Mouse (Mus musculus) hindbrain, embryonic 11.5 days (tissue): Measurements from ENCODE around the gene Prox2. TPM values are rescaled to one million over a fixed set of nuclear protein-coding genes. Genes with fewer than 3 reads are reported as not detected.

Source experiments
- ATAC-seq: fragments of 200-750 bp; cut with Nextera tagmentation; 2 replicates; pipeline ENCODE4 v1.8.0; 2017; ENCODE audit warnings: mild to moderate bottlenecking, moderate TSS enrichment, moderate library complexity; ENCODE audit not compliant: low FRiP score
- DNase-seq: peaks from one replicate; pipeline ENCODE4 v3.0.0-alpha.2; 2015; ENCODE audit warnings: low spot score
- H3K27ac ChIP-seq: fragments of 300-500 bp; sonication (generic); 2 replicates; pipeline ENCODE4 v1.5.1; 2014; ENCODE audit warnings: mild to moderate bottlenecking, low read depth, low read length
- H3K27me3 ChIP-seq: fragments of 300-500 bp; sonication (generic); 2 replicates; pipeline ENCODE4 v1.6.1; 2014; ENCODE audit warnings: mild to moderate bottlenecking, low read length, moderate library complexity, mixed read lengths; ENCODE audit not compliant: control insufficient read depth, insufficient read depth
- H3K36me3 ChIP-seq: fragments of 300-500 bp; sonication (generic); 2 replicates; pipeline ENCODE4 v1.6.1; 2014; ENCODE audit warnings: mild to moderate bottlenecking, low read length, moderate library complexity, mixed read lengths; ENCODE audit not compliant: control insufficient read depth, insufficient read depth
- H3K4me1 ChIP-seq: fragments of 300-500 bp; sonication (generic); replicated peaks from 2 replicates; pipeline ENCODE4 v1.6.1; 2014; ENCODE audit warnings: low read length, mixed read lengths; ENCODE audit not compliant: control insufficient read depth, insufficient read depth
- H3K4me2 ChIP-seq: fragments of 300-500 bp; sonication (generic); replicated peaks from 2 replicates; pipeline ENCODE4 v1.6.1; 2014; ENCODE audit warnings: mild to moderate bottlenecking, low read depth, low read length
- H3K4me3 ChIP-seq: fragments of 300-500 bp; sonication (generic); 2 replicates; pipeline ENCODE4 v1.5.1; 2014; ENCODE audit warnings: low read depth, low read length
- H3K9ac ChIP-seq: fragments of 300-500 bp; sonication (generic); 2 replicates; pipeline ENCODE4 v1.6.1; 2014; ENCODE audit warnings: low read depth, low read length
- H3K9me3 ChIP-seq: fragments of 300-500 bp; sonication (generic); 2 replicates; pipeline ENCODE4 v1.6.1; 2016; ENCODE audit warnings: low read length; ENCODE audit not compliant: control insufficient read depth
- WGBS: fragments of 180-500 bp; shearing (Covaris S2); extraction: QIAGEN DNeasy Blood & Tissue Kit; methylation state at CpG from one replicate; pipeline ENCODE4 v1.1.7; 2014; 5-methylcytosine and 5-hydroxymethylcytosine counted together
- polyA plus RNA-seq: library from polyadenylated mRNA; unstranded; fragments of >200 nt; fragmentation: Nextera tagmentation; extraction: Ambion mirVana; gene quantifications from 2 replicates; pipeline ENCODE4 v1.2.1, GENCODE M21; 2014

The Prox2 gene
- polyA plus RNA-seq, 1 experiment from 2014 or later = 4.1 TPM

GRCm38 (mm10) chr12:85121806-85122459 is 11.4 kb upstream of the Prox2 start:
- Histone ChIP-seq H3K4me1 (no peaks in the 10 kb centered on the region), H3K4me3 (no peak overlapping the region), H3K27ac (no peak overlapping the region), H3K27me3 (no peaks in the 10 kb centered on the region), H3K9me3 (no peaks in the 10 kb centered on the region), H3K36me3 (peaks cover 11% of the 10 kb centered on the region), H3K4me2 (no peak overlapping the region), H3K9ac (no peak overlapping the region)
- WGBS = 92% methylated on average over 9 of the region's 9 CpGs
- ATAC-seq (no peak), DNase-seq (no peak)

GRCm38 (mm10) chr12:85115678-85116077 is 5.1 kb upstream of the Prox2 start:
- whole genome bisulfite sequencing = 91% methylated on average over 7 of the region's 7 CpGs
- Histone ChIP-seq H3K36me3 (no peaks in the 10 kb centered on the region; the same call in 1 of the 2 replicates), H3K9ac (no peak overlapping the region), H3K27me3 (no peaks in the 10 kb centered on the region), H3K4me2 (no peak overlapping the region), H3K4me1 (no peaks in the 10 kb centered on the region; the same call in 1 of the 2 replicates), H3K27ac (no peak overlapping the region), H3K4me3 (no peak overlapping the region), H3K9me3 (no peaks in the 10 kb centered on the region)
- ATAC-seq (no peak), DNase-seq (no peak)

GRCm38 (mm10) chr12:85113917-85114316 is 3.4 kb upstream of the Prox2 start:
- Histone ChIP-seq H3K27me3 (no peaks in the 10 kb centered on the region), H3K4me3 (no peak overlapping the region), H3K9me3 (no peaks in the 10 kb centered on the region), H3K4me1 (peaks cover 3% of the 10 kb centered on the region; the same call in 1 of the 2 replicates), H3K27ac (no peak overlapping the region), H3K4me2 (no peak overlapping the region), H3K36me3 (no peaks in the 10 kb centered on the region; the same call in 1 of the 2 replicates), H3K9ac (no peak overlapping the region)
- WGBS = 97% methylated on average over 3 of the region's 3 CpGs
- DNase-seq (no peak), ATAC-seq (no peak)

GRCm38 (mm10) chr12:85113337-85113736 is 2.8 kb upstream of the Prox2 start:
- Histone ChIP-seq H3K9me3 (no peaks in the 10 kb centered on the region), H3K4me1 (peaks cover 3% of the 10 kb centered on the region; the same call in 1 of the 2 replicates), H3K27ac (no peak overlapping the region), H3K4me2 (no peak overlapping the region), H3K27me3 (no peaks in the 10 kb centered on the region), H3K4me3 (no peak overlapping the region), H3K9ac (no peak overlapping the region), H3K36me3 (no peaks in the 10 kb centered on the region)
- ATAC-seq (no peak), DNase-seq (no peak)
- 90% methylated on average over 3 of the region's 3 CpGs for WGBS

- peaks cover 3% of the 10 kb centered on the region; the same call in 1 of the 2 replicates for H3K4me1 ChIP-seq
- no peak overlapping the region; the same call in 1 of the 2 replicates for H3K4me2 ChIP-seq
- no peaks in the 10 kb centered on the region for H3K9me3 ChIP-seq
- no peak overlapping the region for H3K9ac ChIP-seq
- 89% methylated on average over 7 of the region's 7 CpGs for WGBS
- no peak overlapping the region for H3K4me3 ChIP-seq
- no peak overlapping the region for H3K27ac ChIP-seq
- no peaks in the 10 kb centered on the region for H3K36me3 ChIP-seq
- ATAC-seq (no peak), DNase-seq (no peak)
- H3K27me3 ChIP-seq = no peaks in the 10 kb centered on the region
Observed at GRCm38 (mm10) chr12:85112550-85113251, 2.1 kb upstream of the Prox2 start.

GRCm38 (mm10) chr12:85110011-85110697 is 405 bp downstream of the Prox2 start:
- peak; percentile 23 for DNase-seq
- Histone ChIP-seq H3K9me3 (no peaks in the 10 kb centered on the region), H3K36me3 (no peaks in the 10 kb centered on the region), H3K27me3 (no peaks in the 10 kb centered on the region), H3K4me3 (peak overlapping the region; percentile 94), H3K9ac (peak overlapping the region; percentile 92), H3K4me1 (peaks cover 3% of the 10 kb centered on the region; the same call in 1 of the 2 replicates), H3K4me2 (peak overlapping the region; percentile 73), H3K27ac (peak overlapping the region; percentile 6; the same call in 1 of the 2 replicates)
- no peak for ATAC-seq
- WGBS = 18% methylated on average over 18 of the region's 18 CpGs

GRCm38 (mm10) chr12:85109426-85109825 is 1.1 kb downstream of the Prox2 start:
- Histone ChIP-seq H3K27ac (no peak overlapping the region), H3K9me3 (no peaks in the 10 kb centered on the region), H3K4me2 (no peak overlapping the region), H3K4me3 (no peak overlapping the region), H3K4me1 (peaks cover 3% of the 10 kb centered on the region; the same call in 1 of the 2 replicates), H3K36me3 (no peaks in the 10 kb centered on the region), H3K27me3 (no peaks in the 10 kb centered on the region), H3K9ac (no peak overlapping the region)
- ATAC-seq (no peak), DNase-seq (no peak)
- 55% methylated on average over 4 of the region's 4 CpGs for WGBS

- Histone ChIP-seq H3K27me3 (no peaks in the 10 kb centered on the region), H3K36me3 (no peaks in the 10 kb centered on the region), H3K9me3 (no peaks in the 10 kb centered on the region), H3K4me3 (no peak overlapping the region), H3K4me1 (peaks cover 3% of the 10 kb centered on the region; the same call in 1 of the 2 replicates), H3K9ac (no peak overlapping the region), H3K4me2 (no peak overlapping the region), H3K27ac (no peak overlapping the region)
- WGBS = 60% methylated on average over 3 of the region's 3 CpGs
- no peak for ATAC-seq
- DNase-seq = no peak
Observed at GRCm38 (mm10) chr12:85108643-85109042, 1.9 kb downstream of the Prox2 start.
